Mouse (Mus musculus) cerebellum, postnatal 36 days (tissue): Measurements from ENCODE around the gene Mroh7.

Source experiments
- DNase-seq, 2 experiments: peaks; one replicate each; pipeline ENCODE4 v3.0.0; 2021 to 2022; ENCODE audit warnings: mixed read lengths in 2 of 2

The Mroh7 gene

DNA sequence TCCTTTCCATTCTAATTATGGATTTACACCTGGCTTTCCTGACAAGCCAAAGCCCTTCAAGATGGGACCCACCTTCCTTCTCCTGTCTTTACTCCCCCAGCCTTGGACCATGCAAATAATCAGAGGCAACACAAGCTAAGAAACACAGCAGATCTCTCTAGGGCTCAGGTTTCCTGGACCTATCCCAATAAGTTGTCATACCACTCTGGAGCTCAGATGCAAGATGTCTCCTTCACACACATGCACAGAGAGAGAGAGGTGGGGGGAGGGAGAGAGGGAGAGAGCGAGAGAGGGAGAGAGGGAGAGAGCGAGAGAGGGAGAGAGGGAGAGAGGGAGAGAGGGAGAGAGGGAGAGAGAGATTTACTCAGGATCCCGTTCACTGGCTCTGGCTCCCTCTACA is 98.4 kb downstream of the Mroh7 start:
- no peak for DNase-seq
